Mouse (Mus musculus) forebrain, embryonic 12.5 days (tissue): ENCODE results near the gene Stim2. TPM values are rescaled to one million over a fixed set of nuclear protein-coding genes. Genes with fewer than 3 reads are reported as not detected.

ENCODE experiments used
- ATAC-seq: fragments of 200-750 bp; cut with Nextera tagmentation; 2 replicates; pipeline ENCODE4 v1.8.0; 2017; ENCODE audit warnings: moderate TSS enrichment; ENCODE audit not compliant: low FRiP score
- H3K27ac ChIP-seq: fragments of 300-500 bp; sonication (generic); 2 replicates; pipeline ENCODE4 v1.5.1; 2016; ENCODE audit warnings: mild to moderate bottlenecking
- H3K27me3 ChIP-seq: fragments of 300-500 bp; sonication (generic); 2 replicates; pipeline ENCODE4 v1.6.1; 2016; ENCODE audit warnings: mild to moderate bottlenecking
- H3K36me3 ChIP-seq: fragments of 300-500 bp; sonication (generic); replicated peaks from 2 replicates; pipeline ENCODE4 v1.6.1; 2016; ENCODE audit warnings: mild to moderate bottlenecking
- H3K4me1 ChIP-seq: fragments of 300-500 bp; sonication (generic); 2 replicates; pipeline ENCODE4 v1.6.1; 2016
- H3K4me2 ChIP-seq: fragments of 300-500 bp; sonication (generic); 2 replicates; pipeline ENCODE4 v1.6.1; 2016; ENCODE audit warnings: mild to moderate bottlenecking, moderate library complexity
- H3K4me3 ChIP-seq: fragments of 300-500 bp; sonication (generic); replicated peaks from 2 replicates; pipeline ENCODE4 v1.5.1; 2016; ENCODE audit warnings: mild to moderate bottlenecking
- H3K9ac ChIP-seq: fragments of 300-500 bp; sonication (generic); 2 replicates; pipeline ENCODE4 v1.6.1; 2016; ENCODE audit warnings: mild to moderate bottlenecking
- H3K9me3 ChIP-seq: fragments of 300-500 bp; sonication (generic); 2 replicates; pipeline ENCODE4 v1.6.1; 2016
- WGBS: fragments of 180-500 bp; shearing (Covaris S2); methylation state at CpG from one replicate; pipeline ENCODE4 v1.1.7; 2016; 5-methylcytosine and 5-hydroxymethylcytosine counted together
- polyA plus RNA-seq: library from polyadenylated mRNA; unstranded; fragments of >200 nt; fragmentation: Nextera tagmentation; extraction: Ambion mirVana; gene quantifications from 2 replicates; pipeline ENCODE4 v1.2.1, GENCODE M21; 2016

Stim2 gene
- 21.8 and 22.6 TPM in 2 replicates for polyA plus RNA-seq

DNA sequence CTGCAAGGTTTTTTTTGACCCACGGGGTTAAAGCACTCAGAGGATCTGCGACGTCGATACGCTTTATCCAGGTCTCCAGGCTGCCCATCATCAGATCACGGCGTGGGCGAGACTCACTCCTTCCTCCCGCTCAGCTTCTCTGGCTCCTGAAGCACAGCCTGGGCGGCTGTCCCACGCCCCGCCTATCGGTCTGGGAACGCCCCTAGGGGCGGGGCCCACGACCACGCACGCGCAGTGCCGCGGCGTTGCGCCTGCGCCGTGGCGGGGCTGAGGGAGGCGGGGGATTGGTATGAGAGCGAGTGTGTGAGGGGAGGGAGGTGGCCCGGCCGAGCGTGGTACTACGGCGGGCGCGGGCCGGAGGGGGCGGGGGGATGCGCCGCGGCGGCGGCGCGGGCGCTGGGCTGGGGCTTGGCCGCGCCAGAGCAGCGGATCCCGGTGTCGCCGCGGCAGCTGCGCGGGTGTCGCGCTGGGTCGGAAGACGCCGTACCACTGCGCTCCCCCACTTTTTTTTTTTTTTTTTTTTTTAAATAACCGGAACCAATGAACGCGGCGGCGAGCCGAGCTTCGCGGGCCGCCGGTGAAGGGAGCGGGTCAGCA lies at the start of gene Stim2:
TSS of gene Stim2 (plus strand) at position 354 of the 597 bp plus-strand sequence.
- Histone ChIP-seq H3K4me3 (peak within 1 kb of the TSS; percentile 89), H3K27me3 (0 out of 2 replicates have a peak, but pooled peaks cover 6% of the 10 kb centered on the region), H3K4me1 (peaks cover 27% of the 10 kb centered on the region), H3K4me2 (peak within 1 kb of the TSS; percentile 81), H3K9me3 (no peaks in the 10 kb centered on the region), H3K27ac (peak within 1 kb of the TSS; percentile 93), H3K36me3 (no peaks in the 10 kb centered on the region), H3K9ac (peak within 1 kb of the TSS; percentile 95)
- ATAC-seq: peak; percentile 95
- WGBS: under 1% methylated on average over 39 of the region's 71 CpGs

DNA sequence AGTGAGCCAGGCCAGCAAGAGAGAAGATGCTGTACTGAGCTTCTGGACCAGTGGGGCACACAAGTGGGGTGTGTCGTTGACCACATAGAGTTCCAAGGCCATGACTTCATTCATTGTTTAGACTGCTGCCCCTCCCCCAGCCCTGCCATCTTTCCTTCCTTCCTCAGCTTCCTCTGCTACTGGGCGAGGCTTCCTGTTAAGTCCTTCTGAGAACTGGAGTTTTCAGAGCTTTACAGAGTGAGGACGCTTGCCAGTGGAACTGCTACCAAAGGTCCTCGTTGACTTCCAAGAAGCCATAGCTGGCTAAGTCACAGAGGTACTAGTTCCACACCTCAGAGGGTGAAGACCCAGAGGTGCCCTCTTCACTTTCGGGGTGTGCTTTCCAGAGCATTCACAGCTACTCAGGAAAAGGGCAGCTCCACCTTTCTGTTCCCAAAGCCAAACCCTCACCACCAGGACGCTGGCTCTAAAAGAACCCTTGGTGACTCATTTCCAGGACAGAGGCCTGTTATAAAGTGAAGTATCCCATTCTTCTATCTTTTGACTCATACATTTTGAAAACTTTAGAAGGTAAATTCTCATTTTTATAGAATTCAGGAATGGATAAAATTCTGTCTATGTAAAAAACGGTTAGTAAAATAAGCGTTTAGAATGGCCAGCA lies 49.6 kb upstream of the Stim2 start:
- Histone ChIP-seq H3K27me3 (no peaks in the 10 kb centered on the region), H3K4me3 (no peak overlapping the region), H3K27ac (no peak overlapping the region), H3K36me3 (no peaks in the 10 kb centered on the region), H3K4me1 (peaks cover 12% of the 10 kb centered on the region; the same call in 1 of the 2 replicates), H3K4me2 (no peak overlapping the region), H3K9me3 (no peaks in the 10 kb centered on the region), H3K9ac (no peak overlapping the region)
- 86% methylated on average over 8 of the region's 8 CpGs for WGBS
- ATAC-seq: no peak

DNA sequence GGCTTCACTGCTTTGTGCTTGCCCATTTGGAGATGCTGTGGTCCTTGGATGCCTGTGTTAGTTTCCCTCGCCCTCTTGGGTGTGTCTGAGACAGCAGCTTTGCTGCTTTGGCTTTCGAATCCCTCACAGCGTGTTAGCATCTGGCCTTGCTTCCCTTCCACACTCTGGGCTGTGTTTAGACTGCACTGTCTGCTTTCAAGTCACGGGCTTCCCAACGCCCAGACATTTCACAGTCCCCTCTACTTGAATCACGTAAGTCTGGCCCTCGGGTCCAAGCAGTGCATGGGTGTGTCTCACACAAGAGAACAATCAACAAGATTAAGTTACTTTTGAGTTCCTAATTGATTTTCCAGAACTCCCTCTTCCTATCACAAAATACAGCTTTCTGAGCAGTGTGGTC lies 48.1 kb upstream of the Stim2 start:
- Histone ChIP-seq H3K27ac (no peak overlapping the region), H3K4me1 (peaks cover 12% of the 10 kb centered on the region; the same call in 1 of the 2 replicates), H3K27me3 (no peaks in the 10 kb centered on the region), H3K4me3 (no peak overlapping the region), H3K9ac (no peak overlapping the region), H3K9me3 (no peaks in the 10 kb centered on the region), H3K36me3 (no peaks in the 10 kb centered on the region), H3K4me2 (no peak overlapping the region)
- WGBS: 69% methylated on average over 7 of the region's 7 CpGs
- ATAC-seq: no peak

DNA sequence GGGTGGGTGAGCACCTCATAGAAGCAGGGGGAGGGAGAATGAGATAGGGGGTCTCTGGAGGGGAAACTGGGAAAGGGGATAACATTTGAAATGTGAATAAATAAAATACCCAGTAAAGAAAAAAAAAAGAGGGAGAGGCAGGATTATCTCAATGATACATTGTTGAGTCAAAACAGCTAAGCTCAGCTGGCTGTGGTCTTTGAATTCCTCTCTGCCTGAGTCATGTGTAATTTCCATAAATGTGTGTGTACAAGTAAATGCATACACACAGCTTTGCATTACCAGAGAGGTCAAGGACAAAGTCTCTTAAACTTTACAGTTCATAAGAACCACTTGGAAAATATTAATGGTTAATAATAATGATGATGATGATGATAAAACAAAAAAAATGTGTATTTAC lies 45.1 kb upstream of the Stim2 start:
- Histone ChIP-seq H3K4me1 (0 out of 2 replicates have a peak, but pooled peaks cover 3% of the 10 kb centered on the region), H3K4me3 (no peak overlapping the region), H3K4me2 (no peak overlapping the region), H3K9me3 (no peaks in the 10 kb centered on the region), H3K9ac (no peak overlapping the region), H3K36me3 (no peaks in the 10 kb centered on the region), H3K27ac (no peak overlapping the region), H3K27me3 (no peaks in the 10 kb centered on the region)
- ATAC-seq: no peak

- Histone ChIP-seq H3K9ac (no peak overlapping the region), H3K4me2 (no peak overlapping the region), H3K36me3 (no peaks in the 10 kb centered on the region), H3K27ac (no peak overlapping the region), H3K27me3 (no peaks in the 10 kb centered on the region), H3K4me1 (no peaks in the 10 kb centered on the region), H3K9me3 (no peaks in the 10 kb centered on the region), H3K4me3 (no peak overlapping the region)
- ATAC-seq: no peak
- WGBS: 90% methylated on average over 2 of the region's 2 CpGs
Measured at GRCm38 (mm10) chr5:53953797-53954196, 44.5 kb upstream of the Stim2 start.

DNA sequence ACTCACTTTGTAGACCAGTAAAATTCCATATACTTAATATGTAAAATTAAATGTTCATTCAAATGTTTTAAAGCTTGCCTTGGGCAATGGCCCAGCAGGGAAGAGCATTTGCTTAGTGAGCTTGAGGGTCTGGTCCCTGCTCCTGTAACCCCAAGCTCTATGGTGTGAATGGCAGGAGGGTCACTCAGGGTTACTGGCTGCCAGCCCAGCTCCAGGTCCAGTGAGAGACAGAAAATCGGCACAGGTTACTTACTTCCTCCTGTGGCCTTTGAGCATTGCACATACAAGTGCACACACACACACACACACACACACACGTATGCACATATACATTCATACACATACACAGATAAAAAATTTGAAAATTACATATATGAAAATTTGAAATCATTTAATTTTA lies 42.3 kb upstream of the Stim2 start:
- ATAC-seq: no peak
- 83% methylated on average over 2 of the region's 2 CpGs for WGBS
- Histone ChIP-seq H3K27me3 (no peaks in the 10 kb centered on the region), H3K27ac (no peak overlapping the region), H3K4me1 (no peaks in the 10 kb centered on the region), H3K4me3 (no peak overlapping the region), H3K9ac (no peak overlapping the region), H3K36me3 (no peaks in the 10 kb centered on the region), H3K9me3 (no peaks in the 10 kb centered on the region), H3K4me2 (no peak overlapping the region)

GRCm38 (mm10) chr5:53956396-53957314 lies 41.6 kb upstream of the Stim2 start:
- no peaks in the 10 kb centered on the region for H3K4me1 ChIP-seq
- no peak overlapping the region for H3K9ac ChIP-seq
- no peak overlapping the region for H3K27ac ChIP-seq
- no peaks in the 10 kb centered on the region for H3K9me3 ChIP-seq
- H3K36me3 ChIP-seq: no peaks in the 10 kb centered on the region
- WGBS: 93% methylated on average over 19 of the region's 19 CpGs
- H3K27me3 ChIP-seq: no peaks in the 10 kb centered on the region
- H3K4me2 ChIP-seq: no peak overlapping the region
- ATAC-seq: no peak
- no peak overlapping the region for H3K4me3 ChIP-seq

GRCm38 (mm10) chr5:53957348-53957747 lies 41.0 kb upstream of the Stim2 start:
- 88% methylated on average over 6 of the region's 6 CpGs for WGBS
- H3K9ac ChIP-seq: no peak overlapping the region
- no peaks in the 10 kb centered on the region for H3K27me3 ChIP-seq
- no peaks in the 10 kb centered on the region for H3K4me1 ChIP-seq
- no peak for ATAC-seq
- no peak overlapping the region for H3K4me2 ChIP-seq
- no peaks in the 10 kb centered on the region for H3K9me3 ChIP-seq
- no peak overlapping the region for H3K27ac ChIP-seq
- no peaks in the 10 kb centered on the region for H3K36me3 ChIP-seq
- H3K4me3 ChIP-seq: no peak overlapping the region

- Histone ChIP-seq H3K4me3 (no peak overlapping the region), H3K4me1 (no peaks in the 10 kb centered on the region), H3K4me2 (no peak overlapping the region), H3K27ac (no peak overlapping the region), H3K36me3 (no peaks in the 10 kb centered on the region), H3K9ac (no peak overlapping the region), H3K9me3 (no peaks in the 10 kb centered on the region), H3K27me3 (no peaks in the 10 kb centered on the region)
- 80% methylated on average over 5 of the region's 5 CpGs for WGBS
- ATAC-seq: no peak
Measured at GRCm38 (mm10) chr5:53961229-53961628, 37.1 kb upstream of the Stim2 start.

DNA sequence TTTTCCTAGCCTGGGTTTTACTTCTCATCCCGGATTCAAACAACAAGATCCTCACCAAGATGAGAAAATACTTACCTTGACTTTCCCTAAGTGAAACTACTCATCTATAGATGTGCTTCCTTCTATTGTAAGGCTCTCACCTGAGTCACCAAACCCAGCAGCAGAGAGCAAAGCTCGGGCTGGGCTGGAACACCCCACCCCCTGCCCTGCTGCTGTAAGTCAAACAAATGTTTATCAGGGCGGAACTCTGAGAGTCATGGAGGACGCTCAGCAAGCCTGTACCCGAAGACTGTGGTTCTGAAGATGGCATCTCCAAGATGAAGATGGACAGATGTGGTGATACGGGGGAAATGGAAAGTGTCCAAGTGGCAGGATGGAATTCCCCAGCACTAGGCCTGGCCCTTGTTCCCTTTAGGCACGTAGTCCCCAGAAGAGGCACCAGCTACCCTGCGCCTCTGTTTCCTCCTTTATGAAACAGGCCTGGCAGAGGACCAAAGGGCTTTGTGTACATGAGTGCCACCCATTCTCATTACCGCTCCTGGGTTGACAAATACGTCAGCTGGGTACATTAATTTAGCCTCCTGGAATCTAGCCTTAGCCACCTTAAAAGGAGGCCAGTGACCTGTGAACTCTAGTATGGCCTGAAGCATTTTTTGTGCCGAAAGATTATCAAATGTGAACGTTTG lies 36.3 kb upstream of the Stim2 start:
- Histone ChIP-seq H3K27ac (no peak overlapping the region), H3K9ac (no peak overlapping the region), H3K36me3 (no peaks in the 10 kb centered on the region), H3K4me2 (no peak overlapping the region), H3K9me3 (no peaks in the 10 kb centered on the region), H3K4me1 (no peaks in the 10 kb centered on the region), H3K27me3 (no peaks in the 10 kb centered on the region), H3K4me3 (no peak overlapping the region)
- ATAC-seq: peak; percentile 33; the same call in 1 of the 2 replicates
- WGBS: 80% methylated on average over 12 of the region's 12 CpGs

GRCm38 (mm10) chr5:53965656-53966055 lies 32.6 kb upstream of the Stim2 start:
- 90% methylated on average over 5 of the region's 5 CpGs for WGBS
- ATAC-seq: no peak
- no peak overlapping the region for H3K4me3 ChIP-seq
- H3K4me2 ChIP-seq: no peak overlapping the region
- no peaks in the 10 kb centered on the region for H3K9me3 ChIP-seq
- no peak overlapping the region for H3K27ac ChIP-seq
- no peaks in the 10 kb centered on the region for H3K36me3 ChIP-seq
- H3K4me1 ChIP-seq: no peaks in the 10 kb centered on the region
- H3K9ac ChIP-seq: no peak overlapping the region
- H3K27me3 ChIP-seq: no peaks in the 10 kb centered on the region

GRCm38 (mm10) chr5:53967560-53967959 lies 30.7 kb upstream of the Stim2 start:
- no peak overlapping the region for H3K27ac ChIP-seq
- no peaks in the 10 kb centered on the region for H3K4me1 ChIP-seq
- H3K4me2 ChIP-seq: no peak overlapping the region
- H3K27me3 ChIP-seq: no peaks in the 10 kb centered on the region
- no peak overlapping the region for H3K9ac ChIP-seq
- H3K4me3 ChIP-seq: no peak overlapping the region
- no peaks in the 10 kb centered on the region for H3K36me3 ChIP-seq
- WGBS: 91% methylated on average over 2 of the region's 2 CpGs
- ATAC-seq: no peak
- H3K9me3 ChIP-seq: no peaks in the 10 kb centered on the region
